Mouse (Mus musculus): Measurements from ENCODE around the gene Tmprss11e. TPM values are rescaled to one million over a fixed set of nuclear protein-coding genes. Genes with fewer than 3 reads are reported as not detected.

Tmprss11e gene
- polyA plus RNA-seq, 3 experiments from 2014 or later = 0.09 to 0.99 (median 0.96) TPM

Other genes with a start within 250 kb of the Tmprss11e start
- gene Tmprss11g, start 227.2 kb downstream of the Tmprss11e start, polyA plus RNA-seq (2017; shearing (Covaris generic)) = not detected
- gene Tmprss11f, start 113.4 kb downstream of the Tmprss11e start, polyA plus RNA-seq (2017; shearing (Covaris generic)) = not detected
- gene Tmprss11b, start 69.5 kb downstream of the Tmprss11e start, polyA plus RNA-seq (2017; shearing (Covaris generic)) = not detected
- gene Ythdc1, start 58.4 kb upstream of the Tmprss11e start, polyA plus RNA-seq (2017; shearing (Covaris generic)) = 10 to 100 TPM; 55.4 to 93.3 (median 82.2) TPM
- gene Ugt2b34, start 161.1 kb upstream of the Tmprss11e start, polyA plus RNA-seq (2017; shearing (Covaris generic)) = not detected
- gene Ugt2b1, start 180.7 kb upstream of the Tmprss11e start, polyA plus RNA-seq (2017; shearing (Covaris generic)) = not detected

Data from inflammation-experienced regulatory T-cells, adult 6 months (primary cell).